Mouse (Mus musculus) thymus, postnatal 10 days (tissue): Measurements from ENCODE around the gene Arap2.

ENCODE experiments used
- DNase-seq, 2 experiments: peaks; one replicate each; pipeline ENCODE4 v3.0.0; 2021; ENCODE audit warnings: low spot score in 2 of 2

The Arap2 gene

DNA sequence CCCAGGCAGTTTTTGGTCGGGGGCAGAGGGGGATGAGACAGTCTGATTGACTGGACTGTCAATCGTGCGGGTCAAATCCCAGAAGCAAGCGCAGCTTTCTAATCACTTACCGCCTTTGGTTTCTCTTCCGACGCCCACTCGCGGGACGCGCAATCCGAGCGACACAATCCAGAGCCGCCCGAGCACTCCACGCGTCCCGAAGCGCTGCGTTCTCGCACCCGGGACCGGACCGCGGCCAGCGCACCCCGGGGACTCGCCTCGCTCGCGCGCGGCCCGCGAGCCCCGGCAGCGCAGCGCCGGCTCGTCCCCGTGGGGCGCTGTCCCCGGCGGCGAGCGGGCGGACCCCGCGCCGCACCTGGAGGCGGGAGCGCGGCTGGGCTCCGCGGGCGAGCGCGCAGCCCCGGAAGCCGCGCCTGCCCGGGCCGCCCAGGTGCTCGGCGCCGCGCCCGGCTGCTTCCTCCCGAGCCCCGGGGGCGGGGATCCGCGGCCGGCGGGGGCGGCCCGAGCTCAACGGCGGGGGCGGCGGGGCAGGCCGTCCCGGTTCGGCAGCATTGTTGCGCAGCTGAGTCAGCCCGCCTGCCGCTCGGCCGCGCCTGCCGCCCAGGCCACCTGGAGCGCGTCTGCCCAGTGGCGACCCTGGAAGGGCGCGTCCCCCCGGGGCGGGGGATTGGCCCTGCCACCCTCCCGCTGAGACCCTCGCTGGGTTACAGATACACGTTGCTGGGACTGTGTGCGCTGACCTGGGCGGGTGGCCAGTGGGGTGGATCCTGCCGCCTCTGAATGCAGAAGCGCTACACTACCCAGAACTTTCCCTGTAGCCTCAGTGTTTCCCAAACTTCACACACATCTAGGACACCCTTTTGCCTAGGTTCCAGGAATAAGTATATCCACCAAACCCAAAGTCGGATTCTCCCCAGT, at the start of gene Arap2:
Arap2 (minus strand) TSS at position 376 of the 918 bp plus-strand sequence.
- peak; percentile 63 to 76 for DNase-seq

DNA sequence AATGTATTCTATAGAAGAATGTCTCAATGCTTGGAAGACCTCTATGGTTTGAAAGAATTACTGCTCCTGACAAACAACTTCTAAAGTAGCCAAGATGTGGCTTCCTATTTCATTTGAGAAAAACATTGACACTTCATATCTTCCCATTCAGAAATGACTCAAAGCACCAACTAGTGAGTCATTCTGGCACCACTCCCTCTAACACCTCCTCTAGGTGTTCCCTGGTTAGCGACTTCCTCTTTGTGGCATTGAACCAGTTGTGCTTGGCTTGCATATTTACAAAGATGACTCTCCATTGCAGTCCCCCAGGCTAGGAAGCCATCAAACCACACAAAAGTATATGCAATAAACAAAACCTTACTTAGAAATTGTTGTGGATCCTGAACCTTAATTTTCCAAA, 49.8 kb upstream of the Arap2 start:
- DNase-seq: peak in 1 of 2 experiments; percentile 12

DNA sequence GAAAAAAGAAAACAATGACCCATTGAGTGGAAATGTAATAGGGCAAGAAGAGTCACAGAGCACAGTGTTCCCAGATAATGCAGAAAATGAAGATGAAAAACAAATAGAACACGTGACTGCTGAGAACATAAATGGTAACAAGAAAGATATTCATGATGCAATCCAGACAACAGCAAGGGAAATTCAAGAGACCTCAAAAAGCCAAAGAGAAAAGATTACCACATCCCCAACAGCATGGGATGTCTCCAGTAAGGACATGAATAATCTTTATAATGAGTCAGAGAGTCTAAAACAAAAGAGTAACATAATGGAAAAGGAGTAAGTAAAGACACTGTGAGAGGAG, 48.1 kb upstream of the Arap2 start:
- no peak for DNase-seq

DNA sequence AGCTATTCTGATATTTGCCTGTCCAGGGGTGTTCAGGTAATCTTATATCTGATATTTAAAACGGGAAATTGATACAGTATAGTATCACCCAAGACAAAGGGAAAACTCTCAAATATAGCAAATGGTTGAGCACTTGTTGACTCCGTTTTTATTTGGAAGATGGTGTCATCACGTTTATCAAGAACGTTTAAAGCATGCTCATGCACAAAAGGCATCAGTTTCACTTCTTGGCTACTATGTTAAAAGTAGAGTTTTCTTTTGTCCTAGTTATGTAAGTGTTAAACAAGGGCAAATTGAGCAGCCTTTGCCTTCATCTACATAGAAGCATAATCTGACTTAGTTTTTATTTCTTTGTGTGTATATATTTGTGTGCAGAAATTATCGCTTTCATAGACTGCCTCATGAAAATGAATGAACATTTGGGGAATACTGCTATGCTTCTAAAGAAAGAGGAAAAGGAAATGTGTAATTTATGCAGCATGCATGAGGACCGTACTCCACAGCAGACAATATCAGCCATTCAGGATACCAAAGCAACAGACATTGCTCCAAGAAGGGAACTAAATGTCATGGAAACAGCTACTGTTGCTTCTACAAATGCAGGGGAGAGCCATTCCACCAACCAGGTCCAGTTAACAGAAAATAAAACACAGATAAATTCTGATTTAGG, 47.6 kb upstream of the Arap2 start, which contains the start of gene Dthd1:
Dthd1 (plus strand) TSS at position 422 of the 670 bp plus-strand sequence.
- DNase-seq: no peak

DNA sequence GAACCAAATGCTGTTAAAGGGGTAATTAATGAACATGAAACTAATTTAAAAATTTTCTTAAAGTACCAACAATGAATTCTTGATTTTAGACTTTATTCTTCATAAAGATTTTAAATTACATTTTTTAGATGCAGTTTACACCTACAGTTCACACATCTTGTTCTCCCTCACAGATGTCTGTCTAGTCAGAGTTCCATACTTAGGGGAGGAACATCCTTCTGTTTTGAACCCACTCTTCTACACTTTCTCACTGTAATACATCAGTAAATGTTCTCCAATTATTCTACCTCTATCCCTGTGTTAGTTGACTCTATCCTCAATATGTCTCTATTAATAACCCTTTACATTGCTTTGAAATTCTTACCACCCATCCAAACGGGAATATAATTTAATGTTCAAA, 26.8 kb upstream of the Arap2 start:
- DNase-seq: no peak

DNA sequence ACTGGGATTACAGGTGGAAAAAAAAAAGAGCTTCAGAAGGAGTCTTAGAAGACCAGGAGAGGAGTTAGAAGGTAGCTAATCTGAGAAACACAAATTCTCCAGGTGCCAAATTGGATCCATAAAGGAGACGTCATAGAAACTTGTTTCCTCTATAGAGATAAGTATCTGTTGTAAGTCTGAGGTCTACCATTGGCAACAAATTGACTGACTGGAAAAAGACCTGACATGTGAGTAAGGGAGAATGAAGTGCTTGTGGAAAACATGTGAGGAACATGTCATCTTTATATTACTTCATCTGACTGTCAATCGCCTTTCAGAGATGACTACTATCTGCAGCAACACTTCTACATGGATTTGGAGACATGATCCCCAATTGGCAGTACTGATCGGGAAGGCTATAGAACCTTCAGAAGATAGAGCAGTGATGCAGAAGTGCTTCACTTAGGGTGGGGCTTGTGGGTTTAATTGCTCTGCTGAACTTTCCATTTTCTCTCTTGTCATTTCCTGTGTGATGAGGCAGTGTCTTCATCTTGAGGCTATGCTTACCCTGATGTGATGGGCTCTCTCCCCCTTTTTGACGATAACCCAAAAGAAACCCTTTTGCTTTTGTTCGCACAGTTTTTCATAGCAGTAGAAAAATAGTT, 25.1 kb upstream of the Arap2 start:
- DNase-seq: peak in 1 of 2 experiments; percentile 7

DNA sequence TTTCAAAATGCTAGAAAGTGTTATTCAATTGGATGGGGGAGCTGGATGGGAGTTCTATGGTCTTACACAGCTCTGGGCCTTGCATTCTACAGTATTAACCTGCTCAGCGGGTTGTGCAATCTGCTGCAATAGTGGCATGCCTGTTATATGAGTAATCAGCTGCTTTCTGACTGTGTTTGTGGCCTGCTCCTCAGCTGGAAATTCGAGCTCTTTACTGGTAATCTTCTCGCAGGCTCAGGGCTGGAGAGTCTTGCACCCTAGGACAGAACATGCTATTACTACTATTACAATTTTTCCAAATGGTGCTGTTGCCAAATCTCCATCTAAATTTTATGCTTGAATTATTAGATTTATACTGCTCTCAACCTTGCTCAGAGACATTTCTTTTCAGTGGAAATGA, 20.9 kb upstream of the Arap2 start:
- no peak for DNase-seq

DNA sequence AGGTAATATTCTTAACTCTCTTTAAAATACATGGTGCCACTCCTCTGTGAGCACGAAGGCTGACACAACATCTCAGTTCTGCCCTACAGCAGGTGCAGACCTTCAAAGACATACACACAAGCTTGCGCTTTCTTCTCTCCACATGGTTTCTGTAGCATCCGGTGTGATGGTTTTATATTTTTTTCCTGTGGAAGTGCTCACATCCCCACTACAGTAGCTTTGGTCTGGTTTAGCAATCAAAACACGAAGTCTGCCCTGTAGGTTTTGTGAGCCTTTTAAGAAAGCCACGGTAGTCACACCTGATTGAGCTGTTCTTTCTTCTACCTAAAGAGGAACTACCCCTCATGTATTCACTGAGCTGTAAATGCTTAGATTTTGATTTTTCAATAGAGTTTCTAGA, 12.7 kb upstream of the Arap2 start:
- peak; percentile 56 to 58 for DNase-seq

DNA sequence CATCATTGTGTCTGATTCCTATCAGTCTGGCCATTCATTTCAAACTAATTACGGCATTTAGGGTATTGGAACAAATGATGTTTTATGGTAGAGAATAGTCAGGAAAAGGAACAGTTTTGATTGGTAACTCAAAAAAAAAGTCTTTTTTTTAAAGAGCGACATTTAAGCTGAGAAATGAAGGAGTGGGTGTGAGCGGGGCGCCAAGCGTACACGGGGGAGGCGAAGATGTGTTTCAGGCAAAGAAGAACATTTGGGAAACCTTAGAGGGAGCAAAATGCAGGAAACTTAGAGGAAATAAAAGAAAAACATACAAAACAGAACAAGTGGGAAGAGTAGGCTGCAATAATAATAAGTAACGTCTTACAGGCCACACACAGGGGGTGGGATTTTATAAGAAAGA, 11.8 kb upstream of the Arap2 start:
- no peak for DNase-seq

DNA sequence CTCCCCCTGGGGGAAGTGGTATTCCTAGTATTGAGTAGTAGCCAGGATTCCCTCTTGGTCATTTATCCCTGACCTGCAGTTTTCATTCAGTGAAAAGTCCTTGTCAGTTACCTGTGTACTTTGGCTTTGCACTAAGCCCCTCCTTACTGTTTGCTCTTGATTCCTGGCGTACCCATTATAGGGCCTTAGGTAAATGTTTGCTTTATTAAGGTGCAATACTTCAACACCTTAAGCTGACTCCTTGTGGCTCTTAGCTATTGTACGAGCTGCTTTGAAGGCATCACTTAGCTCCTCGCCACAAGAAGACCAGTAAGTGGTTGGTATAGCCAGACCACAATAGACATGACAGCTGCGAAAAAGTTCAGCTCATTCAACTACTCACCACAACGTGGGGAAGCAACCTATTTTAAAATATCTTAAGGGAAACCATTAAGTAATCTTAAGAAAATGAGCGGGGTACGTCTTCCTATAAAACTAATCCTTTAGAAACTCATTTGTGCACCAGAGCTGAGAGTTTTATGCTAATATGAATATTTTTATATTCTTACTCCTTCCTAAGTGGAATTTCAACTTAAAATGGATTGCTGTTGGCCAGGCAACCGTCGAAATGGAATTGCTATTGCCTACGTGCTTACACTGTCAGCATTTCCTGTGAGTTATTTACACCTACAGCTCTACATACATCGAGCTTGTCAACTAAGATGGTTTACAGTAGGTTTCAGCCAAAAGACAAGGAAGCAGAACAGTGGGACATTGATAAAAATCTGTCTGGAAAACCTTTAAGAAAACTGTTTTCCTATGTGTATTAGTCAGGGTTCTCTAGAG, 6.0 kb upstream of the Arap2 start:
- no peak for DNase-seq

DNA sequence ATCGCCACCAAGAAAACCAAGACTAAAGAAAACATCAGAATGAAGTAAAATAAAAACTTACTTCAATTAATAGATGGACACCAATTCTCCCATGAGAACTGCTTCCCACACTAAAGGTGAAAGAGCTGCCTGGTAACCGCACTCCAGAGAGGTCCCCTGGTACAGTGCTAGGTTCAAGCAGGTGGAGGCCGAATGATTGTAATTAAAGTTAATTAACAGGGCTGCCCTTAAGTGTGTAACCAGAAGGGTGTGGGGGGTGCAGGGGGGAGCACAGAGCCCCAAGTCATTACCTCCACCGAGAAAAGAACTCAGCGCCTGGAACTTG, 538 bp downstream of the Arap2 start:
- DNase-seq: no peak

DNA sequence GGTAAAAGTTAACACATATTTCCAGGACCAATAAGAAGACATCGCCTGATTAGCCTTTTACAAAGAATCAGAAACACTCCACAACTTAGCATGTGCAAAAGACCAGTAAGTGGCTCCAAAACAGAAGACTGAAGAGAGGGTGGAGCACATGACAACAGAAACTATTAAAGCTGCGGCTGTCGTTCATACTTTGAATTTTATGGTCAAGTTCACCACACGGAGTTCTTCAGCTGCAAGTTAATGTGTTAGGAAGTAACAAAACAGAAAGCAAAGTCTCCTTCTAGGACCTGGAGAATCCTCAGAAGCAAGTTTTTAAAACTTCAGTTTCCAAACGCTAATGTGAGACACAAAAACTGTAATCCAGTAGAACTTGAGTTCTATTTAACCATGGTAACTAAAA, 1.8 kb downstream of the Arap2 start:
- no peak for DNase-seq

DNA sequence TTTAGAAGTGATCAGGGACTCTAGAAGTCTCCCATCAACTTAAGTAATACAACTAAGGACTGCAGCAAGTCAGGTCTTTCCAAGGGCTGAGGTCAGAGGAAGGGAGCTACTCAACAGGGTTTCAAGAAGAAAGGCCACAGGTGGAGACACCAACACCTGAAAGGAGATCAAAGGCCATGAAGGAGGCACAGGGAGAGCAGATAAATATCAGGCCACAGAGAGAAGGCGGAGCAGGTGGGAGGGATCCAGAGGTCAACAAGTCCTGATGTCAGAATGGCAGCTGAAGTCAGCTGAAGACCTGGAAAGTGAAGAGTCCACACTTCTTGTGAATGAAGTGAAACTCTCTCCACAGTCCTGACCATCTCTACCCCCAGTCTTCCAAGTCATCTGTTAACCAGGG, 2.9 kb downstream of the Arap2 start:
- no peak for DNase-seq

DNA sequence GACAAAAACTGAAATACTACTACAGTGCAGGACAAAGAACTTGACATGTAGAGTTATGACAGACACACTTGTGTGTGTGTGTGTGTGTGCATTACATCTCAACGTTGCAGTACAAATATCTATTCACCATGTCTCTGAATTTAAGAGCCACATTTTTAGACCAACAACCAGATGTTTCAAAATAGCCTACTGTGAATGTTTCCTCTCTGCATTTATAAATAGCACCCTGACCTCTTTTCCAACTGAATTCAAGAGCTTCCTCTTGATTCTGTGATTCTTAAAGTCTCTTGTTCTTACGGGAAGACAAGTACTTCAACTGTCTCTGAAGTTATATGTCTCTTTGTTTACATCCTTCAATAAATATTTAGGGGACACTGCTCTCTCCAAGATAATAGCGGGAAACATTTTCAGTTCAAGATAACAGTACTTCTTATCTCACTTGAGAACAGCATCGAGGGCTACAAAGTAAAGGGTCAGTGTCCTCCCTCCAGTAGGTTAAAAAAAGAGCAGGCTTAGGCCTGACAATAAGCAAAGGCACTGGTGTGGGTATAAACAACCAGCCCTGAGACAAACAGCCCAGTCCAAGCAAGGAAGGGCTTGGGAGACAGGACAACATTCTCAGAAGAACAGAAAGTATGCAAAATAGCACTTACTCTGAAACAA, 3.5 kb downstream of the Arap2 start:
- no peak for DNase-seq

DNA sequence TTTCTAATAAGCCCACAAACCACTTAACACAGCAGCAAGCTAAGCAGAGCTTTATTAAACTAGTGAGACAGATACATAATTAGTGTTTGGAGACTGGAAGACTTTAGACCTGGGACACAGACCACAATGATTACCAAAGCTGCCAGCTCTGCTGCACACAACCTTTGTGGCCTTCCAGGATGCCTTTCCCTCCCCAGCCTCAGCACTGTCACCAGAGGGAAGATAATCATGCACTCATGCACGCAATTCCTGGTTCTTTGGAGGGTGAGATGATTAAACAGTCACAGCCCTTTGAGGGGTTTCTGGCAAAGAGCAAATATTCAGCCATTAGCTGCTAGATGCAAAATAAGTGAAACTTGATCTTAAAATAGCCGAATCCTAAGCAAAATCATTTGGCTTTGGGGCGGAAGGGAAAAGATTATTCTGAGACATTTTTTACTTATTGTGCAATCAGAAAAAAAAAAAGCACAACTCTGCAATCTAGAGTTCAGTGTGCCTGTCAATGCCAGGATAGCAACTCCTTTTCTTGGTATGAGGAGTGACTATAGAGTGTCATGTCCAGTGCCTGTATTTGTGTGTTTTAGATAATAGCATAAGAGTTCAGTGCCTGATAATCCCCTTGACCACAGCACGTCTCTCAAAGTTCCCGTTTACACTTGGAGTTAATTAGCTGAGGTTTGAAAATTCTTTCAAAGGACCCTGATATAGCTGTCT, 5.0 kb downstream of the Arap2 start:
- DNase-seq: no peak

DNA sequence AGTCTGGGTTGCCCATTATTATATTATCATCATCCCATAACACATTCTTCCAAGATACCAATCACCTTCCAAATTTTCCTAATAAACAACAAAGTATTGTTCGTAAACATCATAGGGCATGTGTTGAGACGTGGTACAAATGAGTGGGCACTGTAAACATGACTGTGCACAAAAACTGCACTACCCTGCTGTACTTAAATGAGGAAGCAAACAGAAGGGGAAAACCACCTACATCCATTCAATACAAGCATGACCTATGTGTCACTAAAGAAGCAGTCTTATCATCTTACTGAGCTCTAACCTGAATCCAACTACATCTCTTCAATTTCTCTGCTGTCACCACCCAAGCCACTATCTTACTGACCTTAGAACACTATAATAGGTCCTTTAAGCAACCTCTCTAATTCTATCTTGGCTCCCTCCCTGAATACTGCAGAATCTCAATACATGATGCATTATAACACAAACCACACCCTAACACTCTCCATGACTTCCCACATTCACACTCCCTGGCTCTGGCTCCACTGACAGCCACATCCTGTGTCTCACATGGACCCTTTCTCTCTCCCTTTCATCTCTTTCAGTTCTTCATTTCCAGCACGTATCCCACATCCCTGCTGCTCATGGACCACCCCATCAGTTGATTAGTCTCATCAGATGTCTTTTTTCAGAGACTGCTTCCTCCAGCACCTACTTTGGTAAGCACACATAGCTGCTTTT, 10.0 kb downstream of the Arap2 start:
- no peak for DNase-seq

DNA sequence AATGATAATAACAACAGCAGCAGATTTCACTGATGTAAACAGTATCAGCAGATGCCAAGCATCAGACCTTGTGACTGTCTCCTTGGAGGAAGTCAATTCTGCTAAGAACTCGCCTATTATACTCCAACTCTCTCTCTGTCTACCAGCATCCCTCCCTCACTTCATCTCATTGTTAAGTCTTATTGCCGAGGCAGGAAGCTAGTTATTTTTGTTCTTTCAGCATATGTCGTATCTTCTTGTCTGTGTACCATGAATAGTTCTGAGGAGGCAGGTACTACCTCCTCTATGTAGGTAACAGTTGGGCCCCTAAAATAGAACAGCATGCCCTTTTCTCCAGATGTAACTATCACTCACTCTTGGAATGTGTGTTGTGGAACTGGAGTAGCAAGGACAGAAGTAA, 13.0 kb downstream of the Arap2 start:
- DNase-seq: no peak

DNA sequence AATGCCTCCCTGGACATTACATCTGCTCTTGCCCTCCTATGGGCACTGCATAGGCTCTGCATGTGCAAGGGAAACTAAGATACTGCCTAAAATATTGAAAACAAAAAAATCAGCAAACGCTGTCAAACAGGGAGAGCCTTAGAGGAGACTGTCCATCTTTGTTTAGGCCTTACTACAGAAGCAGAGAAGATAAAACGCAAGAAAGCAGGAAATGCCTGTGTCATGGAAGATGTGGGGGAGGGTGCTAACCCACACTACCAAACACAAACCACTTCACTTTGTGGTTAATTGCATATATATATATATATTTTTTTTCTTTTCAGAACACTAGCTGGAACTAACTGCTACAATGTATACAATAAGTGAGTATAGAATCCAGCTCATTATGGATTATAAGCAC, 14.3 kb downstream of the Arap2 start:
- no peak for DNase-seq

DNA sequence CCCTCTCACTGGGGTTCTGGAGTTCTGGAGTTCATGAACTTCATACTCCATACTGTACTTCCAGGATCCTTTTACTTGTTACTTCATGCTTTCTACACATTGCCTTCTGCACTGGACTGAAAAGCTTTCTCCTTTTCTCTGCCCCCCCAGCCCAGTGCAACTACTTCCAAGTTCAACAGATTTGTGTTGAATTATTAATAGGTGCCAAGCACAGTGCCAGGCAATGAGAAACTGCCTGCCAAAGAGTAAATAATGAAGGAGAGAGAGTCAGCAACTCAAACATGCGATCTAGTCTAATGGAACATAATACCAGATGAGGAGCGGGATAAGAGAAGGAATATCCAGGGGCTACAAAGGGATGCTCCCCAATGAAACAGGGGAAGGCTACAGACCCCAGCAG, 17.8 kb downstream of the Arap2 start:
- no peak for DNase-seq
